Mouse (Mus musculus): Measurements from ENCODE around the gene Fbxl14.
"Not testable (repeated sequence)": the region's sequence is repeated elsewhere in the genome, so short reads cannot be mapped to it uniquely, and the experiment has no call there.

Gene Fbxl14

DNA sequence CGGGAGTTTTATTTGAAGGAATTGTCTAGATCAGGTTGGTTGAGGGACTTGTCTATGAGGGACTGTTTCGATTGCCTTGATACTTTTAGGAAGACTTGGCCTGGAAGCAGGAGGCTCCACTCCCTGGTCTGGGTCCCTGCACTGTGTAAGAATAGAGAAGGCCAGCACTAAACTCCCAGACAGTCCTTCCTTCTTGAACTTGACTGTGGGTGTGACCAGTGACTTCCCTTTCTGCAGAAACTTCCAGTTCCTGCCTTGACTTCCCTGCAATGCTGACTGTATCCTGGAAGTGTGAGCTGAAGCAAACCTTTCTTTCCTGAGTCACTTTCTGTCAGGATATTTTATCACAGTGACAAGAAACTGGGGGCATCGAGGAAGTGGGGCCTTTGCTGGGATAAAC is 8.7 kb upstream of the Fbxl14 start:
- no peak for DNase-seq (ENCODE audit: low read depth, low spot score)

DNA sequence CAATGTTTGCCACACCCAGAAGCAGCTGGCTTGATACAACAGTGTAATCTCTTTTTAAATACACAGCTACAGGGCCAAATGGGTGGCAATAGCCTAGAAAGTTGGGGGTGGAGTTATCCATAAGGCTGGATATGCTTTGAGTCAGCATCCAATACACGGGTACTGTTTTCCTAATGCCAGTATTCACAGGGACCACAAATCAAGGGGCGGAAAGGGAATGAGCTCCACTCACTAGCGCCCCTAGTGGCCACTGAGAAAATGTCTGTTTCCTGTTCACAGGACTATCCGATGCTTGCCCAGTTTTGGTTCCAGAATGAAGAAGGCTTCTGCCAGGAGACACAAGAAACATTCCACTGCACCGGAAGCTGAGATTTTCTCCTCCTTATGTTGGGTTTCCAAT is 7.3 kb upstream of the Fbxl14 start:
- DNase-seq (ENCODE audit: low read depth, low spot score): peak; percentile 46

GRCm38 (mm10) chr6:119472705-119473104 is 6.8 kb upstream of the Fbxl14 start:
- no peak for DNase-seq (ENCODE audit: low read depth, low spot score)

DNA sequence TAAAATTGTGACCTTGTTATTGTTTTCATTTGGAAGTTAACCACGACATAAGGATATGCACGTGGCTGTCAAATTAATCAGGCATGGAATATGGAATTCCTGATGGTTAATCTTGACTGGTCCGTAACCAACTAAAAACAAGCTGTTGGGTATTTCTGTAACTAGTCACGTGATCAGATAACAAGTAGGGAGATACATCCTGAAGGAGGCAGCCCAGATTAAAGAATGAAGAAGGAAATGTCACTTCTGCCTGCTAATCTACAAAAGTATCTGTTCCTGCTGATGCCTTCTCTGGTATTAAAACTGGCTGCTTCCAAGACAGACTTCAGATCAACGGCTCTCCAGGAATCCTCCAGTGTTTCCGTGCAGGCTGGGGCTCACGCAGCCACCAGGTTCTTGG is 6.0 kb upstream of the Fbxl14 start:
- no peak for DNase-seq (ENCODE audit: low read depth, low spot score)

GRCm38 (mm10) chr6:119473992-119474391 is 5.5 kb upstream of the Fbxl14 start:
- DNase-seq (ENCODE audit: low read depth, low spot score): no peak

DNA sequence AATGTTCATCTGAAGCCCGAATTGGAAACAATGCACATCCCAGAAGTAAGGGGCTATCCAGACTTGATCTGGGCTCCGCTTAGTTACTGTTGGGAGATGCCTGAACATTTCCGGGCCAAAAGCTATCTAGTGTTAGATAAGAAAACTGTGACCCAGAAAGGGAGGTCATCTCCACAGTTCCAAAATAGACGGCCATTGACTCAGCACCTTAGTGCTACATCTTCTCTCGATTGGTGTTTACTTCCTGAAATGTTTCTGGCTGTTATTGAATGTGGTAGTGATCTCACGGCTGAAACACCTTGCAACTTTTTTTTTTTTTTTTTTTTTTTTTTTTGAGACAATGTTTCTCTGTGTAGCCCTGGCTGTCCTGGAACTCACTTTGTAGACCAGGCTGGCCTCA is 3.5 kb upstream of the Fbxl14 start:
- DNase-seq (ENCODE audit: low read depth, low spot score): no peak

DNA sequence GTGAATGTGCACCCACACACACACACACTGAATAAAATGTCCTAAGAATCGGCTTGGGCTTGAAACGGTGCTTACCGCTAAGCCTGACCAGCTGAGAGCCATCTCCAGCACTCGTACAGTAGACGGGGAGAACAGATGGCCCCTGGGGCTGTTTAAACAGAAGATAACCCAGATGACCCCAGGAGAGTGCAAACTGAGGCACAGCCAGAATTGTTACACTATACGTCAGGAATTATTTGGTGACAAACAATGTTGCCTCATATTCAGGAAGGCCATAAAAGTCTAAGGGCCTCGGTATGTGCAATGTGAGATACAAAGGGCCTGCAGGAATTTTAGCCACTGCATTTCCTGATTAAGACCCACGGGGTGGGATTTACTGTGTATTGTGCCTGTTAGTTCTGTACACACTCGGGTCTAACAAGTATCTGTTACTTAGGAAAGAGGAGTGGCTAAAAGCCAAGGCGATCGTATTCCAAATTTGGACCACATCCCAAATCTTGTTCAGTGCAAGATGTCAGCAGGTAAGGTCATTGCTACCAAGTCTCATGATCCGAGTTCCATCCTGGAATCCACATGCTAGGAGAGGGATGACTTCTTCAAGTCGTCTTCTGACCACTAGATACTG is 1.7 kb upstream of the Fbxl14 start:
- DNase-seq (ENCODE audit: low read depth, low spot score): no peak

GRCm38 (mm10) chr6:119478560-119479342 is 717 bp upstream of the Fbxl14 start:
- DNase-seq (ENCODE audit: low read depth, low spot score): peak; percentile 65

- no peak for DNase-seq (ENCODE audit: low read depth, low spot score)
Measured at GRCm38 (mm10) chr6:119479876-119480705, 623 bp downstream of the Fbxl14 start.

GRCm38 (mm10) chr6:119480706-119481331 is 1.4 kb downstream of the Fbxl14 start:
- no peak for DNase-seq (ENCODE audit: low read depth, low spot score)

GRCm38 (mm10) chr6:119481741-119482390 is 2.4 kb downstream of the Fbxl14 start:
- DNase-seq (ENCODE audit: low read depth, low spot score): not testable (repeated sequence)

GRCm38 (mm10) chr6:119482958-119483600 is 3.6 kb downstream of the Fbxl14 start:
- no peak for DNase-seq (ENCODE audit: low read depth, low spot score)

DNA sequence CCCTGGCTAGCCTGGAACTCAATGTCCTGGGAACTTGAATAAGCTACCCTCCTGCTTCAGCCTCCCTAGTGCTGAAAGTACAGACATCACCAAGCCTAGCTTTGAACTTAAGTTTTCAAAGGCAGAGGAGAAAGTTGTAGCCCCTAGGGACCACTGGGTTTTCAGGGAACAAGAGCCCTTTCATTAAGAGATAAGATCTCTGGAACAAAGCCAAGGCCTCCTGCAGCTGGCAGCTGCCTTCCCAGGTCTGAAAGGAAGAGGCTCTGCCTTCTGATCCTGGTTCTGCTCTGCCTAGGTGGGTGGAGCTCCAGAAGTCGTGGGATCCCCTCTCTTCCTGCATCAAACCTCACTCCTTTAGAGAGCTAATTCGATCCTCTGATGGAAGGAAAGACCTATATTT is 6.0 kb downstream of the Fbxl14 start:
- no peak for DNase-seq (ENCODE audit: low read depth, low spot score)

- DNase-seq (ENCODE audit: low read depth, low spot score): no peak
Measured at GRCm38 (mm10) chr6:119486381-119487084, 7.1 kb downstream of the Fbxl14 start.

DNA sequence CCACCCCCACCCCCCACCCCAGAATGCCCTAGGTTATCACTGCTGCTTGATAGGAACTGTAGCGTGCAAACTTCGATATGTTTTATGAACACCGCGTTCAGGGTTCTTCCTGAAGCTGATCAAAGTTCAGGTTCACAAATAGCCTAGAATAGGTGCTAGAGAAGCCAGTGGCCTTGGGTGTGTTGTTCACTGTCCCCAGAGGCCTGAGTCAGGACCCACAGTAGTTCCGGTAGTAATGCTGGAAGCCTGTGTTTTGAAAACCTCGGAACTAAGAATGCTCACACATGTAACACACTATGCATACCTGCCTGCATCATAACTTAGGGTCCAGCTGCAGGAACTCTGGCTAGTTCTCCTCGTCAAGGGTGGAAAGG is 7.6 kb downstream of the Fbxl14 start:
- no peak for DNase-seq (ENCODE audit: low read depth, low spot score)

GRCm38 (mm10) chr6:119487619-119488018 is 8.2 kb downstream of the Fbxl14 start:
- DNase-seq (ENCODE audit: low read depth, low spot score): no peak

GRCm38 (mm10) chr6:119489765-119490164 is 10.3 kb downstream of the Fbxl14 start:
- DNase-seq (ENCODE audit: low read depth, low spot score): no peak

DNA sequence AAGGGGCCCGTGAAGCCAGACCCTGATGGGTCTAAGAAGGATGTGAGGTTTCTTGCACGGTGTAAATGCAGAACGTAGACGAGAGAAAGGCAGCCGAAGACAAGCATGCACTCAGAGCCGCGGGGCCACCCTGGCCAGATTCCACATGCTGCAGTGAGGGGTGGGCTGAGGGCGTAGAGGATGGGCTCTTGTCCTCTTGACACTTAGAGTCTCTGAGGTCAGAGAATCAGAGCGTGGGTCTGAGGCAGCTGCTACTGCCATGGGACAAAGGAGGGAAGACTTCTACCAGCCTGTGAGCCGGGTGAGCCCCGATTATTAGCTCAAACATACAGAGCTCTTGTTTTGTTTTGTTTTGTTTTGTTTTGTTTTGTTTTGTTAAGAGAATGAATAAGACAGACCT is 11.1 kb downstream of the Fbxl14 start:
- no peak for DNase-seq (ENCODE audit: low read depth, low spot score)

- no peak for DNase-seq (ENCODE audit: low read depth, low spot score)
Measured at GRCm38 (mm10) chr6:119491006-119491405, 11.5 kb downstream of the Fbxl14 start.

- no peak for DNase-seq (ENCODE audit: low read depth, low spot score)
Measured at GRCm38 (mm10) chr6:119491997-119492629, 12.6 kb downstream of the Fbxl14 start.

All from c-Kit-negative CD71-positive TER-119-positive erythroid progenitor cells, embryonic 14.5 days (primary cell).